Mouse (Mus musculus): ENCODE results near the gene Kcnk5. TPM values are rescaled to one million over a fixed set of nuclear protein-coding genes. Genes with fewer than 3 reads are reported as not detected.

The Kcnk5 gene
- polyA plus RNA-seq, 1 experiment from 2014 or later: 7.3 TPM

DNA sequence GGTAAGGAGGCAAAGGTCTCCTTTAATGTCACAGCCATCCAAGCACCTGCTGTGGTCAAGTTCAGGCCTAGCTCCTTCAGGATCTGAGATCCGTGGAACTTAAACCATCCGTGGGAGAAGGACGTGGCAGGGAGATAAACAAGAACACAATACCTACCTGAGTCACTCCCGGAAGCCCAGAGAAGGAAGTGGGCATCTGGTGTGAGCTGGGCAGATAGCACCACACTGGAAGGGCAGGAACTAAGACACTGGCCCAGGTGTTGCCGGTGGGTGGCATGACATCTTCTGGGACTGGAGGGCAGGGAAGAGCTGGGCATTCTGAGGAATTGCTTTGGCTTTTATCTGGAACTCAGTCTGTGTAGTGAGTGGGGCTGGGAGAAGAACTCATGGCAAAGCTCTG, 41.6 kb upstream of the Kcnk5 start:
- Histone ChIP-seq H3K9ac (ENCODE audit: low read length) (no peak overlapping the region), H3K27me3 (replicated peaks; ENCODE audit: control insufficient read depth, insufficient read depth, low read length) (no peaks in the 10 kb centered on the region), H3K4me1 (replicated peaks; ENCODE audit: control insufficient read depth, insufficient read depth, low read length) (no peaks in the 10 kb centered on the region), H3K4me3 (ENCODE audit: low read depth, low read length) (no peak overlapping the region), H3K4me2 (ENCODE audit: low read length) (no peak overlapping the region), H3K36me3 (ENCODE audit: control insufficient read depth, insufficient read depth, low read length) (no peaks in the 10 kb centered on the region), H3K9me3 (ENCODE audit: control insufficient read depth, low read length) (no peaks in the 10 kb centered on the region), H3K27ac (ENCODE audit: low read depth) (no peak overlapping the region)
- ATAC-seq (replicated peaks; ENCODE audit: low FRiP score, low TSS enrichment, low read depth): no peak
- WGBS: 78% methylated on average over 5 of the region's 5 CpGs
- no peak for DNase-seq (ENCODE audit: low spot score)

DNA sequence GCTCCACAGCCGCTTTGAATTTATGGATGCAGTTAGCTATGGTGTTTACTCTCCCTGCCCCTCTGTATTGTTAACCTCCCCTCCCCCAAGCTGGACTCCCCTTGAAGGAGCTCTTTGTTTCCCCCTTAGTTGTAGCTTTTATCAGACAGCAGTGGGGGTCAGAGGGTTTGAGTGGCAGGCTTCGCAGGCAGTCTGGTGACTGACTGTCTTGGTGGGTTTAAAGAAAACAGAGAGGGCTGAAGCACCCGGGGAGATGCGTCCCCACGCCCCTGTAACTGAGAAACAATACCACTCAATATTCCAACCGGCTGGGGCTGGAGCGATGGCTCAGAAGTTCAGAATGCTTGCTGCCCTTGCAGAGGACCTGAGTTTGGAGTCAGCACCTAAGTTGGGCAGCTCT, 39.5 kb upstream of the Kcnk5 start:
- H3K9ac ChIP-seq (ENCODE audit: low read length): no peak overlapping the region
- no peak overlapping the region for H3K4me2 ChIP-seq (ENCODE audit: low read length)
- no peaks in the 10 kb centered on the region for H3K36me3 ChIP-seq (ENCODE audit: control insufficient read depth, insufficient read depth, low read length)
- DNase-seq (ENCODE audit: low spot score) (no peak), ATAC-seq (replicated peaks; ENCODE audit: low FRiP score, low TSS enrichment, low read depth) (peak; percentile 66; the same call in 1 of the 2 replicates)
- H3K9me3 ChIP-seq (ENCODE audit: control insufficient read depth, low read length): no peaks in the 10 kb centered on the region
- no peak overlapping the region for H3K4me3 ChIP-seq (ENCODE audit: low read depth, low read length)
- no peaks in the 10 kb centered on the region for H3K4me1 ChIP-seq (replicated peaks; ENCODE audit: control insufficient read depth, insufficient read depth, low read length)
- no peak overlapping the region for H3K27ac ChIP-seq (ENCODE audit: low read depth)
- H3K27me3 ChIP-seq (replicated peaks; ENCODE audit: control insufficient read depth, insufficient read depth, low read length): no peaks in the 10 kb centered on the region
- 60% methylated on average over 7 of the region's 7 CpGs for WGBS

DNA sequence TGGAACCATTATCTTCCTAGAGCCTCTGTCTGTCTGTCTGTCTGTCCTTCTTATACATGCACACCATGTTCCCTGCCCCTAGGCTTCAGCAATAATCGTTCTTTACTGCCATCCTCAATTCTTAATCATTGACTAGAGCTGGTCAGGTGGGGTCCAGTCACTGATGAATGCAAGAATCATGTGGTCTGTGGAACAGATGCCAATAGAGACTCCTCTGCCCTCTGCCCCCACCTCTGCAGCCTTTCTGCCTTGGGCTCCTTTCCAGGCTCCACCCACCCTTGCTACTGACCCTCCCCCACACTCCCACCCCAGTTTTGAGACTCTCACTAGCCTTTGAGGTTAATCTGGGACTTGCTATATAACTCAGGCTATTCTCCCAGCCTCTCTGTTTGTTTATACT, 38.2 kb upstream of the Kcnk5 start:
- H3K4me1 ChIP-seq (replicated peaks; ENCODE audit: control insufficient read depth, insufficient read depth, low read length): no peaks in the 10 kb centered on the region
- H3K27ac ChIP-seq (ENCODE audit: low read depth): no peak overlapping the region
- H3K9ac ChIP-seq (ENCODE audit: low read length): no peak overlapping the region
- H3K4me2 ChIP-seq (ENCODE audit: low read length): no peak overlapping the region
- ATAC-seq (replicated peaks; ENCODE audit: low FRiP score, low TSS enrichment, low read depth) (no peak), DNase-seq (ENCODE audit: low spot score) (no peak)
- H3K36me3 ChIP-seq (ENCODE audit: control insufficient read depth, insufficient read depth, low read length): no peaks in the 10 kb centered on the region
- WGBS: 56% methylated on average over 1 of the region's 1 CpGs
- H3K9me3 ChIP-seq (ENCODE audit: control insufficient read depth, low read length): no peaks in the 10 kb centered on the region
- H3K27me3 ChIP-seq (replicated peaks; ENCODE audit: control insufficient read depth, insufficient read depth, low read length): no peaks in the 10 kb centered on the region
- H3K4me3 ChIP-seq (ENCODE audit: low read depth, low read length): no peak overlapping the region

DNA sequence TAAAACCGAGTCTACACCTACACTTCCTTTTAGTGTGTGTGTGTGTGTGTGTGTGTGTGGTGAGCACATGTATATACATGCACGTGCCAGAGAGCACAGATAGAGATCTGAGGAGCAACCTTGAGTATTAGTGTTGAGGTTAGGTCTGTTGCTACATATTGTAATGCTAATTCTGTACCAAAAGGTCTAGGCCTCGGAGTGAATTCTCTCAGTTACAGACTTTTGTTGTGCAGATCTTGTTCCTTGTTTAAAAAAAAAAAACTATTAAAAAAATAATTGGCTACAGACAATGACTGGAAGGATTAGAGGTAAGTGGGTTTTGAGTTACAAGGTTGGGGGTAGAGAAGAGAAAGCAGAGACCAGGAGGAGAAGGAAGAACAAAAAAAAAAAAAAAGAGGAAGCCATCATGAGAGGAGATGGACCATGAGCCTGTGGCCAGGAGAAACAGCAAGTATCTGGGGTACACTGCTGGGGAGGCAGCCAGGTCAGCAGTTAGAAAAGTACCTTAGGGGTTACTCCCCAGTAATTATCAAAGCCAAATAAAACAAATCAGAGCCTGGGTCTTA, 35.8 kb upstream of the Kcnk5 start:
- H3K27me3 ChIP-seq (replicated peaks; ENCODE audit: control insufficient read depth, insufficient read depth, low read length): no peaks in the 10 kb centered on the region
- no peaks in the 10 kb centered on the region for H3K4me1 ChIP-seq (replicated peaks; ENCODE audit: control insufficient read depth, insufficient read depth, low read length)
- no peaks in the 10 kb centered on the region for H3K9me3 ChIP-seq (ENCODE audit: control insufficient read depth, low read length)
- 58% methylated on average over 3 of the region's 3 CpGs for WGBS
- H3K4me2 ChIP-seq (ENCODE audit: low read length): no peak overlapping the region
- ATAC-seq (replicated peaks; ENCODE audit: low FRiP score, low TSS enrichment, low read depth): no peak; the same call in 1 of the 2 replicates
- H3K36me3 ChIP-seq (ENCODE audit: control insufficient read depth, insufficient read depth, low read length): no peaks in the 10 kb centered on the region
- H3K4me3 ChIP-seq (ENCODE audit: low read depth, low read length): no peak overlapping the region
- H3K9ac ChIP-seq (ENCODE audit: low read length): no peak overlapping the region
- no peak overlapping the region for H3K27ac ChIP-seq (ENCODE audit: low read depth)
- DNase-seq (ENCODE audit: low spot score): no peak

DNA sequence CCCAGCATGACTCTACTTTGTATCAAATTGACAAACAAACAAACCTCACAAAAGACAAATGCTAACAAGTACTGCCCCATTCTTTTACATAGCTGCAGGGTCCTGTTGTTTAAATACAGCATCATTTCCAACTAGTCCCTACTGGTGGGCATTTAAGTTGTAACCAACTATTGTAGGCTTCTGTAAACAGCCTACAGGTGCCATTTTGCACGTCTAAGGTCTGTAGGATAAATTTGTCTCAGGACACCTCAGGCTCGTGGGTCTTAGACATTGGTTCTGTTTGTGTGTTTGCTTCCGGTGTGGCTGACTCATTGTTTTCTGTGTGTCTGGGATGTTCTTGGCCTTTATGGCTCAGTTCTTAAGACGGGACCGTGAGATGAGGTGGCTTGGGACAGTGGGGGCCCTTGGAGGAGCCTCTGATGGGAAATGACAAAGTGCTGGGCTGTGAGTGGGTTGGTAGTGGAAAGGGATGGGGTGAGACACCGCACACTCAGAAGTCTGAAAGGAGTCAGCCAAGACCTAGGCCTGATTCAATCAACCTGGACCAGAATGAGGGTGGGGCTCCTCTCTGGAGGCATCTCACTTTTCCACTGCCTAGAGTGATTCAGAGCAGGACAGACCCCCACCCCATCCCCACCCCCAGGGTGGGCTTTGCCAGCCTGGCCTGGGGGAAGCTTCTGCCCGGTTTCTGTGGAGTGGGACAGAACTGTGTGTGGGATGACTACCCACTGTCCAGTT, 35.1 kb upstream of the Kcnk5 start:
- Histone ChIP-seq H3K9me3 (ENCODE audit: control insufficient read depth, low read length) (no peaks in the 10 kb centered on the region), H3K4me2 (ENCODE audit: low read length) (no peak overlapping the region), H3K27me3 (replicated peaks; ENCODE audit: control insufficient read depth, insufficient read depth, low read length) (no peaks in the 10 kb centered on the region), H3K36me3 (ENCODE audit: control insufficient read depth, insufficient read depth, low read length) (no peaks in the 10 kb centered on the region), H3K9ac (ENCODE audit: low read length) (no peak overlapping the region), H3K27ac (ENCODE audit: low read depth) (no peak overlapping the region), H3K4me3 (ENCODE audit: low read depth, low read length) (no peak overlapping the region), H3K4me1 (replicated peaks; ENCODE audit: control insufficient read depth, insufficient read depth, low read length) (no peaks in the 10 kb centered on the region)
- ATAC-seq (replicated peaks; ENCODE audit: low FRiP score, low TSS enrichment, low read depth) (no peak; the same call in 1 of the 2 replicates), DNase-seq (ENCODE audit: low spot score) (no peak)
- WGBS: 88% methylated on average over 7 of the region's 7 CpGs

DNA sequence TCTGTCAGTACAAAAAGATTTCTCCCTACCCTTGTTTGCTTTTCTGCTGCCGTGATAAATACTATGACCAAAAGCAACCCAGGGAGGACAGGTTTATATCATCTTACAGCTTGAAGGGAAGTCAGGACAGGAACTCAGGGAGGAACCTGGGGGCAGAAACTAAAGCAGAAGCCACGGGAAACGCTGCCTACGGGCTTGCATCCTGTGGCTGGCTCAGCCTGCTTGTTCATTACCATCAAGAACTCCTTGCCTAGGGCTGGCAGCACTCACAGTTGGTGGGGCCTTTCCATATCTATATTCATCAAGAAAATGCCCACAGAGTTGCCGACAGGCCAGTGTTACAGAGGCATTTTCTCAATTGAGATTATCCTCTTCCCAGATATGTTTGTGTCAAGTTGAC, 34.2 kb upstream of the Kcnk5 start:
- no peak overlapping the region for H3K4me3 ChIP-seq (ENCODE audit: low read depth, low read length)
- no peak overlapping the region for H3K27ac ChIP-seq (ENCODE audit: low read depth)
- no peaks in the 10 kb centered on the region for H3K9me3 ChIP-seq (ENCODE audit: control insufficient read depth, low read length)
- H3K27me3 ChIP-seq (replicated peaks; ENCODE audit: control insufficient read depth, insufficient read depth, low read length): no peaks in the 10 kb centered on the region
- no peak overlapping the region for H3K9ac ChIP-seq (ENCODE audit: low read length)
- no peak overlapping the region for H3K4me2 ChIP-seq (ENCODE audit: low read length)
- no peaks in the 10 kb centered on the region for H3K4me1 ChIP-seq (replicated peaks; ENCODE audit: control insufficient read depth, insufficient read depth, low read length)
- no peak for DNase-seq (ENCODE audit: low spot score)
- ATAC-seq (replicated peaks; ENCODE audit: low FRiP score, low TSS enrichment, low read depth): no peak
- WGBS: 33% methylated on average over 5 of the region's 5 CpGs
- H3K36me3 ChIP-seq (ENCODE audit: control insufficient read depth, insufficient read depth, low read length): no peaks in the 10 kb centered on the region

DNA sequence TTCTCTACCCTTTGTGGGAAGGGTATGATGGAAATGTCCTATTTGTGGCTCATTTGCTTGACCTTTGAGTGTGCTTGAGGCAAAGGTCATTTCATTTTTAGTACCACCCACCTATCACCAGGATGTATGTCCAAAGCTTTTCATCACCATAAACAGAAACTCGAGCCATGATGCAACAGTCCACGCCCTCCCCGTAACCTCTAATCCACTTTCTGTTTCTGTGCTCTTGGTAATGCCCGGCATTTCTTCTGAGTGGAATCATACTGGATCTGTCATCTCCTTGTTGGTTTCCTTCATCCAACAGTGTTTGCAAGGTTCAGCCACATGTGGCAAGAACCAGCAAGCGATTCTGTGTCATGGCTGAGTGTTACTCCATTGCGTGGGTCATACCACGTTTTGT, 32.5 kb upstream of the Kcnk5 start:
- Histone ChIP-seq H3K9me3 (ENCODE audit: control insufficient read depth, low read length) (no peaks in the 10 kb centered on the region), H3K4me2 (ENCODE audit: low read length) (no peak overlapping the region), H3K4me3 (ENCODE audit: low read depth, low read length) (no peak overlapping the region), H3K9ac (ENCODE audit: low read length) (no peak overlapping the region), H3K27ac (ENCODE audit: low read depth) (no peak overlapping the region), H3K27me3 (replicated peaks; ENCODE audit: control insufficient read depth, insufficient read depth, low read length) (no peaks in the 10 kb centered on the region), H3K36me3 (ENCODE audit: control insufficient read depth, insufficient read depth, low read length) (no peaks in the 10 kb centered on the region), H3K4me1 (replicated peaks; ENCODE audit: control insufficient read depth, insufficient read depth, low read length) (no peaks in the 10 kb centered on the region)
- 80% methylated on average over 7 of the region's 7 CpGs for WGBS
- no peak for DNase-seq (ENCODE audit: low spot score)
- ATAC-seq (replicated peaks; ENCODE audit: low FRiP score, low TSS enrichment, low read depth): no peak

DNA sequence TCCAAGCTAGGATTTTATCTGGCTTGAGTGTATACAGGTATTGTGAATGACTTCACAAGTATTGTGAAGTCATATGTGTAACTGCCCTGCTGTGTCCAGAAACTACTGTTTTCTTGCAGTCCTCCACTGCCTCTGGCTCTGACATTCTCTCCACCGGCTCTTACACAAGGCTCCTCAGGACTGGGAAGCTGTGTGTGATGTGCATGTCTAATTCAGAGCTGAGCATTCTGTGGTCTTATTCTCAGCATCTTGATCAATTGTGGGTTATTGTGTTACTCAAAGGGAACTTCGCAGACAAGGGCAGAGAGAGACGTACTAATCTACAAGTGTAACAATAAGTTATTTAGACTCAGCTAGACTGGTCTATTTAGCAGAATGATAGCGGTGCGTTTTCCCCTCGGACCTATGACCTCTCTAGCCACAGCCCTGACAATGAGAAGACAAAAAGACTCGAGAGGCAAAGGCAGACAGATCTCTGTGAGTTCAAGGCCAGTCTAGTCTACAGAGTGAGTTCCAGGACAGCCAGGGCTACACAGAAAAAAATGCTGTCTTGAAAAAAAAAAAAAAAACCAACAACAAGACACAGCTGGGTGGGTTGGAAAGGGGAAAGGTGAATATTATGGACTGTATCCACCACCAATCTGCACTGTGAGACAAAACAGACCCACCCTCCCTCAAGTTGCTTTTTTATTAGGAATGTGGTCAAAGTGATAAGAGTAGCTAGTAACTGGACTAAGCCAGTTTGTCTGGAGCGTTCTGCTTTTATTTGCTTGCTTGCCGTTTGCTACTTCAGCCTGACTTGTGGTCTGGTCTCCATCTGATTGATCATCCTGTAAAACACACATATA, 30.4 kb upstream of the Kcnk5 start:
- H3K27ac ChIP-seq (ENCODE audit: low read depth): no peak overlapping the region
- ATAC-seq (replicated peaks; ENCODE audit: low FRiP score, low TSS enrichment, low read depth) (no peak), DNase-seq (ENCODE audit: low spot score) (no peak)
- no peaks in the 10 kb centered on the region for H3K9me3 ChIP-seq (ENCODE audit: control insufficient read depth, low read length)
- H3K9ac ChIP-seq (ENCODE audit: low read length): no peak overlapping the region
- 0 out of 2 replicates have a peak, but pooled peaks cover 7% of the 10 kb centered on the region for H3K4me1 ChIP-seq (replicated peaks; ENCODE audit: control insufficient read depth, insufficient read depth, low read length)
- WGBS: 41% methylated on average over 9 of the region's 9 CpGs
- no peaks in the 10 kb centered on the region for H3K36me3 ChIP-seq (ENCODE audit: control insufficient read depth, insufficient read depth, low read length)
- no peak overlapping the region for H3K4me3 ChIP-seq (ENCODE audit: low read depth, low read length)
- H3K27me3 ChIP-seq (replicated peaks; ENCODE audit: control insufficient read depth, insufficient read depth, low read length): no peaks in the 10 kb centered on the region
- H3K4me2 ChIP-seq (ENCODE audit: low read length): no peak overlapping the region

All from intestine, embryonic 14.5 days (tissue).